8 mouse cellular contexts compared by ENCODE assay signal in genomic region chr17:34127475-34127874, GRCm38 (mm10). TPM values are rescaled to one million over a fixed set of nuclear protein-coding genes. Genes with fewer than 3 reads are reported as not detected.
A peak's percentile ranks its signal among the peaks of the same experiment; 100 is the strongest.
DNase-seq lines count a peak whose midpoint lies in the region; ATAC-seq and TF ChIP-seq lines count a peak whose summit lies in the region.

No protein-coding gene starts in this region.

- 19% methylated on average over 6 of the region's 6 CpGs for WGBS in embryonic facial prominence, embryonic 10.5 days
- 35% methylated on average over 6 of the region's 6 CpGs for WGBS in hindbrain, embryonic 16.5 days
- WGBS in forebrain, embryonic 16.5 days, result 18% methylated on average over 6 of the region's 6 CpGs

- H3K4me2 ChIP-seq in hindbrain, embryonic 16.5 days (ENCODE audit: low read length), result no peak overlapping the region
- H3K4me2 ChIP-seq in forebrain, embryonic 16.5 days (ENCODE audit: low read length), result no peak overlapping the region

- H3K4me1 ChIP-seq in embryonic facial prominence, embryonic 10.5 days, result peaks cover 47% of the 10 kb centered on the region
- peaks cover 21% of the 10 kb centered on the region for H3K4me1 ChIP-seq in hindbrain, embryonic 16.5 days (ENCODE audit: control insufficient read depth, insufficient read depth, low read depth, low read length)
- H3K4me1 ChIP-seq in forebrain, embryonic 16.5 days (replicated peaks; ENCODE audit: control insufficient read depth, insufficient read depth, low read length), result peaks cover 32% of the 10 kb centered on the region

- no peak overlapping the region for H3K4me3 ChIP-seq in left cerebral cortex, adult 2 months
- peak overlapping the region; percentile 31; the same call in 1 of the 2 replicates for H3K4me3 ChIP-seq in embryonic facial prominence, embryonic 10.5 days
- no peak overlapping the region for H3K4me3 ChIP-seq in hindbrain, embryonic 16.5 days (ENCODE audit: low read length)
- no peak overlapping the region for H3K4me3 ChIP-seq in forebrain, embryonic 16.5 days (replicated peaks; ENCODE audit: low read length)

- DNase-seq in left cerebral cortex, adult 2 months (ENCODE audit: extremely low spot score in 1 of 2, low spot score in 2 of 2), result peak; percentile 58 to 67
- DNase-seq in left cerebral cortex, adult 11 months (ENCODE audit: low spot score), result no peak
- DNase-seq in ZHBTc4 (ENCODE audit: low read depth, low spot score), result peak; percentile 69
- peak; percentile 49 for DNase-seq in embryonic facial prominence, embryonic 10.5 days (ENCODE audit: low spot score)
- peak; percentile 56 to 82 for DNase-seq in left cerebral cortex, postnatal 25 days (ENCODE audit: low spot score in 2 of 2)
- peak; percentile 42 to 70 for DNase-seq in natural killer cell, adult 2 months (ENCODE audit: low spot score in 2 of 2)

- no peaks in the 10 kb centered on the region for H3K9me3 ChIP-seq in embryonic facial prominence, embryonic 10.5 days
- H3K9me3 ChIP-seq in hindbrain, embryonic 16.5 days (ENCODE audit: control insufficient read depth, low read length), result no peaks in the 10 kb centered on the region
- no peaks in the 10 kb centered on the region for H3K9me3 ChIP-seq in forebrain, embryonic 16.5 days (ENCODE audit: control insufficient read depth, low read length)

- TF ChIP-seq CTCF in left cerebral cortex, adult 2 months (IDR thresholded peaks at IDR 0.05), result no peak

- intact Hi-C loops in left cerebral cortex, adult 2 months (cut with DNase I), result loop anchor here (10.0 kb wide), 1 partner anchor 767 kb away; the partner anchor contains the start of genes C2 and Ehmt2
- intact Hi-C loops in left cerebral cortex, postnatal 25 days (cut with DNase I), result no loop called here

- ATAC-seq in hindbrain, embryonic 16.5 days, result no peak
- no peak for ATAC-seq in forebrain, embryonic 16.5 days

- no peak overlapping the region for H3K9ac ChIP-seq in hindbrain, embryonic 16.5 days (ENCODE audit: low read depth, low read length)
- no peak overlapping the region for H3K9ac ChIP-seq in forebrain, embryonic 16.5 days (replicated peaks; ENCODE audit: low read depth, low read length)

- H3K27ac ChIP-seq in left cerebral cortex, adult 2 months, result peak overlapping the region; percentile 80
- no peak overlapping the region for H3K27ac ChIP-seq in embryonic facial prominence, embryonic 10.5 days (replicated peaks)
- H3K27ac ChIP-seq in hindbrain, embryonic 16.5 days (ENCODE audit: low read depth, low read length), result no peak overlapping the region
- H3K27ac ChIP-seq in forebrain, embryonic 16.5 days (ENCODE audit: low read length), result no peak overlapping the region

- peaks cover 24% of the 10 kb centered on the region for H3K27me3 ChIP-seq in embryonic facial prominence, embryonic 10.5 days (replicated peaks; ENCODE audit: low read depth, poor library complexity, severe bottlenecking)
- no peaks in the 10 kb centered on the region for H3K27me3 ChIP-seq in hindbrain, embryonic 16.5 days (replicated peaks; ENCODE audit: control insufficient read depth, insufficient read depth, low read length)
- no peaks in the 10 kb centered on the region for H3K27me3 ChIP-seq in forebrain, embryonic 16.5 days (replicated peaks; ENCODE audit: control insufficient read depth, insufficient read depth, low read length)

- peaks cover 13% of the 10 kb centered on the region; the same call in 1 of the 2 replicates for H3K36me3 ChIP-seq in embryonic facial prominence, embryonic 10.5 days (replicated peaks)
- no peaks in the 10 kb centered on the region for H3K36me3 ChIP-seq in hindbrain, embryonic 16.5 days (ENCODE audit: control insufficient read depth, insufficient read depth, low read length)
- H3K36me3 ChIP-seq in forebrain, embryonic 16.5 days (ENCODE audit: control insufficient read depth, insufficient read depth), result no peaks in the 10 kb centered on the region

RNA-seq across cellular contexts. Expression of gene Brd2, which starts 5.0 kb away (rescaled TPM):
- total RNA-seq in left cerebral cortex, adult 2 months (2021), result 100 to 1,000 TPM; 177 to 179 TPM
- polyA plus RNA-seq in embryonic facial prominence, embryonic 10.5 days (2016; fragmentation: Nextera tagmentation; extraction: Ambion mirVana), result 141 and 144 TPM in 2 replicates
- 100 to 1,000 TPM; 178 to 192 TPM for total RNA-seq in left cerebral cortex, postnatal 25 days (2021)
- 98.5 and 123 TPM in 2 replicates for polyA plus RNA-seq in hindbrain, embryonic 16.5 days (2015; fragmentation: Nextera tagmentation; extraction: Ambion mirVana)
- polyA plus RNA-seq in forebrain, embryonic 16.5 days (2015; fragmentation: Nextera tagmentation; extraction: Ambion mirVana), result 130 and 132 TPM in 2 replicates

RNA-seq across cellular contexts. Expression of gene H2-DMa, which starts 8.1 kb away (rescaled TPM):
- total RNA-seq in left cerebral cortex, adult 2 months (2021), result 10 to 100 TPM; 23.3 to 28.2 TPM
- polyA plus RNA-seq in embryonic facial prominence, embryonic 10.5 days (2016; fragmentation: Nextera tagmentation; extraction: Ambion mirVana), result 4.2 and 4.8 TPM in 2 replicates
- 10 to 100 TPM; 26.0 to 26.5 TPM for total RNA-seq in left cerebral cortex, postnatal 25 days (2021)
- 20.5 and 20.9 TPM in 2 replicates for polyA plus RNA-seq in hindbrain, embryonic 16.5 days (2015; fragmentation: Nextera tagmentation; extraction: Ambion mirVana)
- 12.1 and 15.8 TPM in 2 replicates for polyA plus RNA-seq in forebrain, embryonic 16.5 days (2015; fragmentation: Nextera tagmentation; extraction: Ambion mirVana)

RNA-seq across cellular contexts. Expression of gene H2-DMb2, which starts 15.6 kb away (rescaled TPM):
- total RNA-seq in left cerebral cortex, adult 2 months (2021), result under 1 TPM; 0.56 to 0.59 TPM
- 0.17 and 0.28 TPM in 2 replicates for polyA plus RNA-seq in embryonic facial prominence, embryonic 10.5 days (2016; fragmentation: Nextera tagmentation; extraction: Ambion mirVana)
- total RNA-seq in left cerebral cortex, postnatal 25 days (2021), result under 1 TPM; 0.46 to 0.92 TPM
- 0.25 and 0.28 TPM in 2 replicates for polyA plus RNA-seq in hindbrain, embryonic 16.5 days (2015; fragmentation: Nextera tagmentation; extraction: Ambion mirVana)
- 0.43 and 0.90 TPM in 2 replicates for polyA plus RNA-seq in forebrain, embryonic 16.5 days (2015; fragmentation: Nextera tagmentation; extraction: Ambion mirVana)

RNA-seq across cellular contexts. Expression of gene H2-DMb1, which starts 25.4 kb away (rescaled TPM):
- 1 to 10 TPM; 1.1 to 1.7 TPM for total RNA-seq in left cerebral cortex, adult 2 months (2021)
- polyA plus RNA-seq in embryonic facial prominence, embryonic 10.5 days (2016; fragmentation: Nextera tagmentation; extraction: Ambion mirVana), result 0.52 and 0.55 TPM in 2 replicates
- total RNA-seq in left cerebral cortex, postnatal 25 days (2021), result 1 to 10 TPM in 1 of 2 experiments, under 1 TPM in 1; 0.94 to 1.5 TPM
- 0.68 and 1.5 TPM in 2 replicates for polyA plus RNA-seq in hindbrain, embryonic 16.5 days (2015; fragmentation: Nextera tagmentation; extraction: Ambion mirVana)
- polyA plus RNA-seq in forebrain, embryonic 16.5 days (2015; fragmentation: Nextera tagmentation; extraction: Ambion mirVana), result 0.66 and 0.98 TPM in 2 replicates

RNA-seq across cellular contexts. Expression of gene H2-Oa, which starts 35.3 kb away (rescaled TPM):
- under 1 TPM in 1 of 2 experiments, not detected in 1; 0.47 TPM for total RNA-seq in left cerebral cortex, adult 2 months (2021)
- polyA plus RNA-seq in embryonic facial prominence, embryonic 10.5 days (2016; fragmentation: Nextera tagmentation; extraction: Ambion mirVana), result 0.31 and 0.69 TPM in 2 replicates
- under 1 TPM in 1 of 2 experiments, not detected in 1; 0.34 TPM for total RNA-seq in left cerebral cortex, postnatal 25 days (2021)
- polyA plus RNA-seq in hindbrain, embryonic 16.5 days (2015; fragmentation: Nextera tagmentation; extraction: Ambion mirVana), result 0.14 TPM in 1 of 2 replicates, not detected in the other
- polyA plus RNA-seq in forebrain, embryonic 16.5 days (2015; fragmentation: Nextera tagmentation; extraction: Ambion mirVana), result 0.22 and 0.28 TPM in 2 replicates
